Mouse (Mus musculus): ENCODE data around the gene Lasp1.
"Not testable (repeated sequence)": the region's sequence is repeated elsewhere in the genome, so short reads cannot be mapped to it uniquely, and the experiment has no call there.

Gene Lasp1

DNA sequence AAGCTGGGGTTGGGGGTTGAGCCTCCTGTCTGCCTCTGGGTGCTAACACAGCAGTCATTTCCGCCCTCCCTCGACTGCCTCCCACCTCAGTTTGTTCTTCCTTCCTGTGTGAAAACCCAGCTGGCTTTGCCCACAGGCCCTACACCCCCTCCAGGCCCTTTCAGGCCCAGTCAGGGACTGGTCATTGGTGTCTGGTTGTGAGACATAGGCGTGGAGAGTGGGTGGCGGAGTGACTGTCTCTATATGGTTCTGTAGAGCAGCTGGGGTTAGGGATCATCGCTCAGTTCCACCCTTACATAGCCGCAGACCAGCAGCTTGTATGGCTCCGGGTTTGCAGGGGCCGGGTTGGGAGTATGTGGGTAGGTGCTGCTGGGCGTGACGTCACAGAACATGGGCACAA is 26.5 kb downstream of the Lasp1 start:
- DNase-seq (ENCODE audit: extremely low spot score, low read depth, low spot score), result no peak

- DNase-seq (ENCODE audit: extremely low spot score, low read depth, low spot score), result no peak
Measured at GRCm38 (mm10) chr11:97825971-97826370, 27.2 kb downstream of the Lasp1 start.

GRCm38 (mm10) chr11:97826414-97826813 is 27.6 kb downstream of the Lasp1 start:
- DNase-seq (ENCODE audit: extremely low spot score, low read depth, low spot score), result no peak

- no peak for DNase-seq (ENCODE audit: extremely low spot score, low read depth, low spot score)
Measured at GRCm38 (mm10) chr11:97827654-97828053, 28.9 kb downstream of the Lasp1 start.

DNA sequence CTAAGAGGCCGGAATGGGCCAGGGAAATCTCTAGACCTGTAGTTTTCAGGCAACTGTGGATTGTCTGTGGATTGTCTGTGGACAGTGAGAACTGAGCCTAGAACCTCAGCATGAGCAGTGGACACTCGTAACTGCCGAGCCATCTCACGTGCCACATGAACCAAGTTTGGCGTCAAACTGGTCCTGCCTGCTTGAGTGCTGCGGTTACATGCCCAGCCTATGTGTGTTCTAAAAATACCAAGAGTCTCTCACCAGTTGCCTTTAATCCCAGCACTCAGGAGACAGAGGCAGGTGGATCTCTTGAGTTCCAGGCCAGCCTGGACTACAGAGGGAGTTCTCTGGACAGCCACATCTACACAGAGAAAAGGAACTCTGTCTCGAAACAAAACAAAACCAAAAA is 30.6 kb downstream of the Lasp1 start:
- DNase-seq (ENCODE audit: extremely low spot score, low read depth, low spot score), result no peak

GRCm38 (mm10) chr11:97829913-97830476 is 31.2 kb downstream of the Lasp1 start:
- no peak for DNase-seq (ENCODE audit: extremely low spot score, low read depth, low spot score)

DNA sequence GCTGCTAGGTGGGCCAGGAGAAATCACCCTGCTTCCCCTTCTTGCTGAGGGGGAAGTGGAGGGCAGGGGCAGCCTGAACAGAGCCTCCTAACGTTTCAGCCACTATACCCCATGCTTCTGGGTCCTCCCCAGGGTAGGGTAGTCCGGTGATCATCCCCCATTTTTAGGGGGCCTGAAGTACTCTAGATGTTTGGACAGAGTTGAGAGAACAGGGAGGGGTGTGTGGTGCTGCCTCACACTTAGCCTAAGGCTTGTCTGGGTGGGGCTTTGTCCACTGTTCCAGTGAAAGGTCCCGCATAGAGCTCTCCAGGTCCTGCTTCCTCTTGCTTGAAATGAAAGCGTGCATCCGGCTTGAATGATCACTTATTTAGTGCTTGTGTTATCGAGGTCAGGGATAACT is 31.7 kb downstream of the Lasp1 start:
- DNase-seq (ENCODE audit: extremely low spot score, low read depth, low spot score), result no peak

DNA sequence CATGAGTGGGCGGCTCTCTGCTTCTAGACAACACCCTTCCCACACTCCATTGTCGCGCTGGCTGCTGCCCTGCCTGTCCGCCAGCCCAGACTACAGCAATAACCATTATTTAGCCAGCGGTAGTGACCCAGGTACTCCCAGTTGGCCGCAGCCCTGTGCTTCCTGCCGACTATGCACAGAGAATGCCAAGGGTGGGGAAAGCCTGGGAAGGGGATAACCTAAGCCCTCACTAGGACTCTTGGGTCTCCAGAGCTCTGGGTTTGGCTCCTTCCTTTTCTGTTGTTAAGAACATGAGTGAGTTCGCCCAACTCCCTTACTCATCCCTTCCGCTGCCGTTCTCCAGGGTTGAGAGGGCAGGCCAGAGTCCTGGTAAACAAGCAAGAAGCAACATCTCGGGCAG is 33.2 kb downstream of the Lasp1 start:
- no peak for DNase-seq (ENCODE audit: extremely low spot score, low read depth, low spot score)

- DNase-seq (ENCODE audit: extremely low spot score, low read depth, low spot score), result no peak
Measured at GRCm38 (mm10) chr11:97833352-97833751, 34.6 kb downstream of the Lasp1 start.

DNA sequence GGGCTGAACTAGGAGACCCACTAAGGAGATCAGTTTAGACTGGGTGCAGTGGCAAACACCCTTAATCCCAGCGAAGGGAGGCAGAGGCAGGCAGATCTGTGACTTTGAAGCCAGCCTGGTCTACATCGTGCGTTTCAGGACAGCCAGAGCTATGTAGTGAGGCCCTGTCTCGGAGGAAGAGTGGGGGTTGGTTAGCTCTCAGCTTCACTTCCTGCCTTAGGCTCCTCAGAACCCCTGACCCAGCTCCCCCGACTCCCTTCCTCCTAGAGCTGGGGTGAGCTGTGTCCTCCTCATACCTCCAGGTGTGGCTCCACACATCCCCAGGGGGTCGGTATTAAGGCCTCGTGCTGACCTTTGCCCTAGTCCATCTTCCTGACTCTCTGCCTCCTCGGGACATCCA is 37.7 kb downstream of the Lasp1 start:
- DNase-seq (ENCODE audit: extremely low spot score, low read depth, low spot score), result no peak

GRCm38 (mm10) chr11:97837051-97837450 is 38.3 kb downstream of the Lasp1 start:
- not testable (repeated sequence) for DNase-seq (ENCODE audit: extremely low spot score, low read depth, low spot score)

DNA sequence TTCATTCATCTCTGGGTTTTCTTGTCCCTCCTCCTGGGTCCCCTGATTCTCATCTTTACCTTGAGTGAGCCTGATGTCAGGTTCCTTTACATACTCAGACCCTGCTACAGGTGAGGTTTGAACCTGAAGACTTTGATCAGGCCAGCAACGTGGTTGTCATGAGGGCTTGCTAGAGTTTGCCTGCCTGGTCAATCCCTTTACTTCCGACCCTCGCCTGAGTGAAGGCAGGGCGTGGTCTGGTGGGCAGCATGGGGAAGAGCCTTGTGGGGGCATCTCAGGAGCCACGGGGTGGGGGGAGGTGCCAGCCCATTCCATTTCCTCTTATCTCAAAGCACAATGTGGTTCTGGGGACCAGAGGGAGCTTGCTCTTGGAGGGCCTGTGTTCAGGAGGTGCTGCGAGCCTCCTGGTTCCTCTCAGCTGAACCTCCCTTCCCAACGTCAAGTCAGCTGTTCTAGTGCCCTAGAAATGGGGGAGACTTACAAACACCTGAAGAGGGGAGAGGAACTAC is 38.9 kb downstream of the Lasp1 start:
- no peak for DNase-seq (ENCODE audit: extremely low spot score, low read depth, low spot score)

- no peak for DNase-seq (ENCODE audit: extremely low spot score, low read depth, low spot score)
Measured at GRCm38 (mm10) chr11:97838779-97839440, 40.1 kb downstream of the Lasp1 start.

- DNase-seq (ENCODE audit: extremely low spot score, low read depth, low spot score), result no peak
Measured at GRCm38 (mm10) chr11:97839441-97840134, 40.8 kb downstream of the Lasp1 start.

- DNase-seq (ENCODE audit: extremely low spot score, low read depth, low spot score), result no peak
Measured at GRCm38 (mm10) chr11:97840135-97840490, 41.3 kb downstream of the Lasp1 start.

DNA sequence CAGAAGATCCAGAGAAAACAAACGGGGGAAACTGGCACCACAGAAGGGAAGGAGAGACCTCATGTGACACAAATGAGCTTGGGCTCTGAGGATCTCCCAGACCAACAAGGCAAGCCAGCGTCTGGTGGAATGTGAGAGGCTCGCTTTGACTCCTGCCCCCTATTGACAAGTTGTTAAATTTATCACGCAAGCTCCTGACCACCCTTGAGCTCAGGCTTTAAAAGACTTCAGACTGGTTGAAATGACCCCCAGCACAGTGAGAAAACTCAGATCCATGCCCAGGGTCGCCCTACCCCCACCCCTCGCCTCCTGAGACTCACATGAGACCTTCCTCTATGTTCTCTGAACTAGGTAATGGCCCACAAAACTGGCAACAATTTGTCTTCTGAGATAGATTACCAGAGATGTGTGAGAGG is 41.7 kb downstream of the Lasp1 start, which contains the start of gene B230217C12Rik:
TSS of gene B230217C12Rik (plus strand) at position 242 of the 416 bp plus-strand sequence.
- DNase-seq (ENCODE audit: extremely low spot score, low read depth, low spot score), result peak; percentile 44

DNA sequence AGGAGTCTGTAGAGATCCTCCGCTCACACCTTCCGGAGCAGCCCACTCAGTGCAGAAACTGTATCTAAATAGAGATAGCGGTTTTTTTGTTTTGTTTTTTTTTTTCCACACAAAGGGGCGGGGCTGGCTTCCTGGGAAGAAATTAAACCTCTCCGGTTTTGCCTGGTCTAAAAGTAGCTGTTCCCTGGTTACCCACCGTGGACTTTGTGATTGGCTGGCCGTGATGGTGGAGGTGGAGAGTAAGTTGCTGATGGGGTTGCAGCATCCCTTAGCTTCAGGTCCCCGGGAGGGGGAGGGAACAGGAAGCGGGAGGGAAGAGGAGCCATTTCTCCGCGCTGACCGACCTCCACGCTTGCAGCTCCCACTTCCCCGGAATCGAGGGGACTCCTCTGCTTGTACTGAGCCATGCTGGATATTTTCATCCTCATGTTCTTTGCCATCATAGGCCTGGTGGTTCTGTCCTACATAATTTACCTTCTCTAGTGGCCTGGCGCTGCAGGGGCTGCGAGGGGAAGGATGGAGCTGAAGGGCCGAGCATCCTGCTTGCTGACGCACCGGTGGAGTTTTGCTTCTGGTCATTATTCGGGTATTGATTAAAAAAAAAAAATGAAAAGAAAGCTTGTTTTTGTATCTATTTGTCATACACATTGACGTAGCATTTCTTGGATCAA is 42.3 kb downstream of the Lasp1 start:
- DNase-seq (ENCODE audit: extremely low spot score, low read depth, low spot score), result peak; percentile 66

GRCm38 (mm10) chr11:97842001-97842400 is 43.2 kb downstream of the Lasp1 start:
- no peak for DNase-seq (ENCODE audit: extremely low spot score, low read depth, low spot score)

- DNase-seq (ENCODE audit: extremely low spot score, low read depth, low spot score), result no peak
Measured at GRCm38 (mm10) chr11:97850367-97850766, 51.6 kb downstream of the Lasp1 start.

DNA sequence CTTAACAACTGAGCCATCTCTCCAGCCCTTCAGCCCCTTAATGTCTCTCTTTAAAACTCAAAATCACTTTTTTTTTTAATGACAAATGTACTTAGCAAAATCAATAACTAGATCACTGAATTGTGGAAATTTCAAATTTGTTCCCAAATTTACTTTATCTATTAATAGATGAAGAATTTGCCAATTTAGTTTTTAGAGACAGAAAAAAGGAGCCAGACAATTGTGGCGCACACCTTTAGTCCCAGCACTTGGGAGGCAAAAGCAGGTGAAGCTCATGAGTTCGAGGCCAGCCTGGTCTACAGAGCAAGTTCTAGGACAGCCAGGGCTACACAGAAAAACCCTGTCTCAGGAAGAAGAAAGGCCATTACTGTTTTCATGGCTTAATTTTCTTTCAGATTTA is 52.8 kb downstream of the Lasp1 start:
- DNase-seq (ENCODE audit: extremely low spot score, low read depth, low spot score), result no peak

DNA sequence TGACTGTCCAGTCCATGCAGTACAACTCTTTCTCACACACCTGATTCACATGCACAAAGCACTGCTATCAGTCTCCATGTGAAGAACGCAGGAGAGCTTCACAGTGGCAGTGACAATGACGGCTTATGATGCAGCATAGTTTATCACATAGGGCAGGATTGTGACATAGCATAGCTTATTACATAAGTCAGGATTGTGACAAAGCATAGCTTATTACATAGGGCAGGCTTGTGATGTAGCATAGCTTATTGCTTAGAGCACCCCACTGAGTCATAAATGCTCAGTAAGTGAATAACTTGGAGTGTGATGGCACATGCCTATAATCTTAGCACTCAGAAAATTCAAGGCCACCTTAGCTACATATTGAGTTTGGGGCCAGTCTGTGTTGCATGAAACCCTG is 56.7 kb downstream of the Lasp1 start:
- no peak for DNase-seq (ENCODE audit: extremely low spot score, low read depth, low spot score)

GRCm38 (mm10) chr11:97862148-97862547 is 63.3 kb downstream of the Lasp1 start:
- DNase-seq (ENCODE audit: extremely low spot score, low read depth, low spot score), result no peak

All from hindlimb bud, embryonic 11.5 days (tissue).